Mouse (Mus musculus): ENCODE measurements at regions not wholly inside any gene's neighbourhood (a gene's known extent, or its start where the extent isn't known, plus 50 kb on each side); places are given as distances from the start of the nearest gene placed in this dataset.

- Histone ChIP-seq H3K9me3 (ENCODE audit: control insufficient read depth, low read length) (no peaks in the 10 kb centered on the region), H3K9ac (ENCODE audit: low read length) (no peak overlapping the region), H3K4me3 (ENCODE audit: low read depth, low read length) (no peak overlapping the region), H3K4me1 (replicated peaks; ENCODE audit: control insufficient read depth, insufficient read depth, low read length) (peaks cover 10% of the 10 kb centered on the region; the same call in 1 of the 2 replicates), H3K27ac (ENCODE audit: low read depth) (no peak overlapping the region), H3K36me3 (ENCODE audit: control insufficient read depth, insufficient read depth, low read length) (peaks cover 7% of the 10 kb centered on the region; the same call in 1 of the 2 replicates), H3K27me3 (replicated peaks; ENCODE audit: control insufficient read depth, insufficient read depth, low read length) (no peaks in the 10 kb centered on the region), H3K4me2 (ENCODE audit: low read length) (no peak overlapping the region)
- 60% methylated on average over 7 of the region's 7 CpGs for WGBS
- ATAC-seq (replicated peaks; ENCODE audit: low FRiP score, low TSS enrichment, low read depth) (no peak), DNase-seq (ENCODE audit: low spot score) (no peak)
These were observed 252.7 kb downstream of the Ptprc start for GRCm38 (mm10) chr1:137922769-137923168.

GRCm38 (mm10) chr1:137921592-137921991, 253.9 kb downstream of the Ptprc start:
- Histone ChIP-seq H3K9ac (ENCODE audit: low read length) (no peak overlapping the region), H3K9me3 (ENCODE audit: control insufficient read depth, low read length) (no peaks in the 10 kb centered on the region), H3K27me3 (replicated peaks; ENCODE audit: control insufficient read depth, insufficient read depth, low read length) (no peaks in the 10 kb centered on the region), H3K4me1 (replicated peaks; ENCODE audit: control insufficient read depth, insufficient read depth, low read length) (peaks cover 4% of the 10 kb centered on the region; the same call in 1 of the 2 replicates), H3K4me3 (ENCODE audit: low read depth, low read length) (no peak overlapping the region), H3K36me3 (ENCODE audit: control insufficient read depth, insufficient read depth, low read length) (peaks cover 9% of the 10 kb centered on the region; the same call in 1 of the 2 replicates), H3K4me2 (ENCODE audit: low read length) (no peak overlapping the region), H3K27ac (ENCODE audit: low read depth) (no peak overlapping the region)
- 86% methylated on average over 2 of the region's 2 CpGs for WGBS
- DNase-seq (ENCODE audit: low spot score): no peak
- ATAC-seq (replicated peaks; ENCODE audit: low FRiP score, low TSS enrichment, low read depth): no peak

GRCm38 (mm10) chr1:137919739-137920563, 255.6 kb downstream of the Ptprc start:
- peaks cover 4% of the 10 kb centered on the region; the same call in 1 of the 2 replicates for H3K4me1 ChIP-seq (replicated peaks; ENCODE audit: control insufficient read depth, insufficient read depth, low read length)
- peaks cover 8% of the 10 kb centered on the region; the same call in 1 of the 2 replicates for H3K36me3 ChIP-seq (ENCODE audit: control insufficient read depth, insufficient read depth, low read length)
- no peaks in the 10 kb centered on the region for H3K27me3 ChIP-seq (replicated peaks; ENCODE audit: control insufficient read depth, insufficient read depth, low read length)
- H3K4me2 ChIP-seq (ENCODE audit: low read length): no peak overlapping the region
- 75% methylated on average over 6 of the region's 6 CpGs for WGBS
- no peak overlapping the region for H3K9ac ChIP-seq (ENCODE audit: low read length)
- H3K27ac ChIP-seq (ENCODE audit: low read depth): no peak overlapping the region
- H3K9me3 ChIP-seq (ENCODE audit: control insufficient read depth, low read length): no peaks in the 10 kb centered on the region
- no peak overlapping the region for H3K4me3 ChIP-seq (ENCODE audit: low read depth, low read length)
- ATAC-seq (replicated peaks; ENCODE audit: low FRiP score, low TSS enrichment, low read depth) (no peak), DNase-seq (ENCODE audit: low spot score) (no peak)

- H3K27ac ChIP-seq (ENCODE audit: low read depth): no peak overlapping the region
- no peaks in the 10 kb centered on the region for H3K9me3 ChIP-seq (ENCODE audit: control insufficient read depth, low read length)
- H3K4me3 ChIP-seq (ENCODE audit: low read depth, low read length): no peak overlapping the region
- no peak for ATAC-seq (replicated peaks; ENCODE audit: low FRiP score, low TSS enrichment, low read depth)
- no peak for DNase-seq (ENCODE audit: low spot score)
- H3K4me1 ChIP-seq (replicated peaks; ENCODE audit: control insufficient read depth, insufficient read depth, low read length): no peaks in the 10 kb centered on the region
- no peak overlapping the region for H3K4me2 ChIP-seq (ENCODE audit: low read length)
- H3K27me3 ChIP-seq (replicated peaks; ENCODE audit: control insufficient read depth, insufficient read depth, low read length): no peaks in the 10 kb centered on the region
- H3K9ac ChIP-seq (ENCODE audit: low read length): no peak overlapping the region
- H3K36me3 ChIP-seq (ENCODE audit: control insufficient read depth, insufficient read depth, low read length): peaks cover 14% of the 10 kb centered on the region; the same call in 1 of the 2 replicates
- 76% methylated on average over 1 of the region's 1 CpGs for WGBS
These were observed 258.1 kb downstream of the Ptprc start for GRCm38 (mm10) chr1:137917449-137917848.

- H3K9me3 ChIP-seq (ENCODE audit: control insufficient read depth, low read length): no peaks in the 10 kb centered on the region
- peaks cover 22% of the 10 kb centered on the region for H3K4me1 ChIP-seq (replicated peaks; ENCODE audit: control insufficient read depth, insufficient read depth, low read length)
- H3K27me3 ChIP-seq (replicated peaks; ENCODE audit: control insufficient read depth, insufficient read depth, low read length): no peaks in the 10 kb centered on the region
- 0 out of 2 replicates have a peak, but pooled peaks have one; percentile 43 for ATAC-seq (replicated peaks; ENCODE audit: low FRiP score, low TSS enrichment, low read depth)
- no peak for DNase-seq (ENCODE audit: low spot score)
- H3K36me3 ChIP-seq (ENCODE audit: control insufficient read depth, insufficient read depth, low read length): peaks cover 18% of the 10 kb centered on the region
- no peak overlapping the region for H3K4me3 ChIP-seq (ENCODE audit: low read depth, low read length)
- H3K4me2 ChIP-seq (ENCODE audit: low read length): no peak overlapping the region
- no peak overlapping the region for H3K27ac ChIP-seq (ENCODE audit: low read depth)
- whole genome bisulfite sequencing: 52% methylated on average over 5 of the region's 5 CpGs
- H3K9ac ChIP-seq (ENCODE audit: low read length): no peak overlapping the region
These were observed 268.6 kb downstream of the Ptprc start for GRCm38 (mm10) chr1:137906883-137907282.

- peaks cover 15% of the 10 kb centered on the region; the same call in 1 of the 2 replicates for H3K36me3 ChIP-seq (ENCODE audit: control insufficient read depth, insufficient read depth, low read length)
- 51% methylated on average over 3 of the region's 3 CpGs for WGBS
- no peaks in the 10 kb centered on the region for H3K27me3 ChIP-seq (replicated peaks; ENCODE audit: control insufficient read depth, insufficient read depth, low read length)
- H3K4me2 ChIP-seq (ENCODE audit: low read length): no peak overlapping the region
- no peak for ATAC-seq (replicated peaks; ENCODE audit: low FRiP score, low TSS enrichment, low read depth)
- no peak overlapping the region for H3K27ac ChIP-seq (ENCODE audit: low read depth)
- H3K4me3 ChIP-seq (ENCODE audit: low read depth, low read length): no peak overlapping the region
- DNase-seq (ENCODE audit: low spot score): no peak
- no peak overlapping the region for H3K9ac ChIP-seq (ENCODE audit: low read length)
- no peaks in the 10 kb centered on the region for H3K9me3 ChIP-seq (ENCODE audit: control insufficient read depth, low read length)
- peaks cover 23% of the 10 kb centered on the region for H3K4me1 ChIP-seq (replicated peaks; ENCODE audit: control insufficient read depth, insufficient read depth, low read length)
These were observed 269.0 kb downstream of the Ptprc start for GRCm38 (mm10) chr1:137906477-137906876.

- Histone ChIP-seq H3K4me2 (ENCODE audit: low read length) (no peak overlapping the region), H3K4me3 (ENCODE audit: low read depth, low read length) (no peak overlapping the region), H3K4me1 (replicated peaks; ENCODE audit: control insufficient read depth, insufficient read depth, low read length) (peaks cover 23% of the 10 kb centered on the region), H3K9me3 (ENCODE audit: control insufficient read depth, low read length) (no peaks in the 10 kb centered on the region), H3K27me3 (replicated peaks; ENCODE audit: control insufficient read depth, insufficient read depth, low read length) (no peaks in the 10 kb centered on the region), H3K27ac (ENCODE audit: low read depth) (no peak overlapping the region), H3K9ac (ENCODE audit: low read length) (no peak overlapping the region), H3K36me3 (ENCODE audit: control insufficient read depth, insufficient read depth, low read length) (peaks cover 15% of the 10 kb centered on the region; the same call in 1 of the 2 replicates)
- WGBS: 61% methylated on average over 5 of the region's 5 CpGs
- no peak for ATAC-seq (replicated peaks; ENCODE audit: low FRiP score, low TSS enrichment, low read depth)
- no peak for DNase-seq (ENCODE audit: low spot score)
These were observed 269.9 kb downstream of the Ptprc start for GRCm38 (mm10) chr1:137905566-137905965.

- no peaks in the 10 kb centered on the region for H3K9me3 ChIP-seq (ENCODE audit: control insufficient read depth, low read length)
- 46% methylated on average over 4 of the region's 4 CpGs for WGBS
- no peaks in the 10 kb centered on the region for H3K27me3 ChIP-seq (replicated peaks; ENCODE audit: control insufficient read depth, insufficient read depth, low read length)
- DNase-seq (ENCODE audit: low spot score) (no peak), ATAC-seq (replicated peaks; ENCODE audit: low FRiP score, low TSS enrichment, low read depth) (no peak)
- H3K36me3 ChIP-seq (ENCODE audit: control insufficient read depth, insufficient read depth, low read length): peaks cover 8% of the 10 kb centered on the region; the same call in 1 of the 2 replicates
- H3K27ac ChIP-seq (ENCODE audit: low read depth): no peak overlapping the region
- H3K4me1 ChIP-seq (replicated peaks; ENCODE audit: control insufficient read depth, insufficient read depth, low read length): peaks cover 23% of the 10 kb centered on the region
- no peak overlapping the region; the same call in 1 of the 2 replicates for H3K4me2 ChIP-seq (ENCODE audit: low read length)
- no peak overlapping the region for H3K9ac ChIP-seq (ENCODE audit: low read length)
- no peak overlapping the region for H3K4me3 ChIP-seq (ENCODE audit: low read depth, low read length)
These were observed 272.2 kb downstream of the Ptprc start for GRCm38 (mm10) chr1:137903351-137903750.
